Comparison of ENCODE assay signal across 8 mouse cellular contexts in the genomic region with DNA sequence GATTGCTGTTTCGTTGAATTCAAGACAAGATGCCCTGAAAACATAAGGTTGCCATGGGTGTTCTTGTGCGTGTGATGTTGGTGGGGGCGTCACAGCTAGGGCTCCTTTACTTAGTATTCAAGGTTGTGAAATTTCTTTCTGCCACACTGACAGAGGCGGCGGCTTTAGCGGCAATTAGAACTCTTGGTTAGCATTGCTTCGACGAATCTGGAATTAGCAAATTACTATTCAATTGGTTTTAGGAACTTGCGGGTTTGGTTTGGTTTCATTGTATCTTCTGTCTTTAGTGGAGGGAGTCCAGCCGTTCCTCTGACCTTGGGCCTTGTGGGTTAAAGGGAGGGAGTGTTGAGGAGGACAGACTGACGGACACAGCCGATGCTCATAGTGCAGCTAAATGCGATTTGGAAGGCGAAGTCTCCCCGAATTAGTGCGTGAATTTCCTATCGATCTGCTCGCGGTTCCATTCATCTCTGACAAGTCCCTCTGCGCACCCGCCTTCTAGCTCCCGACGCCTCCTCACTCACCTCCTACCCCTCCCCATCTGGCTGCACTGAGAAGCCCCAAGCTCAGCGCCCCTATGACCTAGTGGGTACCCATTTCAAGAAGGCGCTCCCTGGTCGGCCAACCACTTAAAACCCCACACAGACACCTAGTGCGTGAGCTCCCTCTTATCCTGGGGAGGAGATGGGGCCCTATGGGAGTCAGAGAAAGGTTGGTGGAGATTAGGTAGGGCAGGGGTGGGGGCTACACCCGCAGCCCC. TPM values are rescaled to one million over a fixed set of nuclear protein-coding genes. Genes with fewer than 3 reads are reported as not detected.
DNase-seq lines count a peak whose midpoint lies in the region; ATAC-seq and TF ChIP-seq lines count a peak whose summit lies in the region.

A gene (plus strand): TSS at position 660 of the 760 bp plus-strand sequence.

- no peak for TF ChIP-seq POLR2A in heart, adult 2 months (IDR thresholded peaks at IDR 0.05; ENCODE audit: insufficient read depth, low read depth, low read length)

- no peaks in the 10 kb centered on the region for H3K4me1 ChIP-seq in heart, adult 2 months (ENCODE audit: control insufficient read depth, insufficient read depth, low read length)
- no peaks in the 10 kb centered on the region for H3K4me1 ChIP-seq in heart, embryonic 16.5 days (ENCODE audit: control insufficient read depth, insufficient read depth, low read length)

- no peak for TF ChIP-seq CTCF in heart, adult 2 months (IDR thresholded peaks at IDR 0.05)

- H3K27me3 ChIP-seq in heart, adult 2 months (ENCODE audit: control insufficient read depth, insufficient read depth, low read length) = peaks cover 15% of the 10 kb centered on the region
- peaks cover 93% of the 10 kb centered on the region for H3K27me3 ChIP-seq in heart, embryonic 16.5 days (ENCODE audit: control insufficient read depth, insufficient read depth, low read length)

- TF ChIP-seq EP300 in heart, adult 2 months (IDR thresholded peaks at IDR 0.05; ENCODE audit: insufficient read depth, low read depth, low read length) = no peak

- no peaks in the 10 kb centered on the region for H3K36me3 ChIP-seq in heart, adult 2 months (ENCODE audit: control insufficient read depth, insufficient read depth, low read length)
- H3K36me3 ChIP-seq in heart, embryonic 16.5 days (ENCODE audit: control insufficient read depth, insufficient read depth) = no peaks in the 10 kb centered on the region
- no peaks in the 10 kb centered on the region for H3K36me3 ChIP-seq in macrophage (ENCODE audit: inconsistent target)

- H3K79me2 ChIP-seq in heart, adult 2 months (replicated peaks; ENCODE audit: control insufficient read depth, insufficient read depth, low read length) = no peaks in the 10 kb centered on the region
- peaks cover 14% of the 10 kb centered on the region; the same call in 1 of the 2 replicates for H3K79me2 ChIP-seq in macrophage (ENCODE audit: inconsistent target)

- 13% methylated on average over 28 of the region's 28 CpGs for WGBS in heart, adult 2 months
- 7% methylated on average over 28 of the region's 28 CpGs for WGBS in heart, embryonic 16.5 days
- WGBS in macrophage (ENCODE audit: missing documents) = 31% methylated on average over 28 of the region's 28 CpGs

- 0 out of 2 replicates have a peak, but pooled peaks have one; percentile 14 for ATAC-seq in heart, embryonic 16.5 days (replicated peaks; ENCODE audit: extremely low read depth, insufficient read depth, low FRiP score)

- no peak for DNase-seq in heart, adult 2 months
- no peak for DNase-seq in heart, postnatal 25 days (ENCODE audit: low spot score)
- peak; percentile 44 for DNase-seq in ZHBTc4 (ENCODE audit: low read depth, low spot score)
- no peak for DNase-seq in frontal cortex, postnatal 25 days (ENCODE audit: low spot score in 2 of 2)
- no peak for DNase-seq in urinary bladder, adult 2 months (ENCODE audit: low spot score)
- DNase-seq in cerebellum, adult 18-20 months = no peak

- peak within 1 kb of the TSS; percentile 51 for H3K4me3 ChIP-seq in heart, adult 2 months
- peak within 1 kb of the TSS; percentile 50 for H3K4me3 ChIP-seq in heart, embryonic 16.5 days (ENCODE audit: low read length)
- peak within 1 kb of the TSS; percentile 81 for H3K4me3 ChIP-seq in macrophage (ENCODE audit: inconsistent target)

- intact Hi-C loops in heart, adult 2 months (cut with DNase I) = no loop called here
- intact Hi-C loops in heart, postnatal 25 days (cut with DNase I) = loop anchor here (5.0 kb wide), 1 partner anchor 35 kb away; a partner anchor contains a TSS

- no peaks in the 10 kb centered on the region for H3K9me3 ChIP-seq in heart, embryonic 16.5 days (replicated peaks; ENCODE audit: control insufficient read depth, low read length)

- peak within 1 kb of the TSS; percentile 49 for H3K9ac ChIP-seq in heart, adult 2 months (ENCODE audit: low read depth, low read length)
- H3K9ac ChIP-seq in heart, embryonic 16.5 days (ENCODE audit: low read length) = peak within 1 kb of the TSS; percentile 65

- peak within 1 kb of the TSS; percentile 74 for H3K27ac ChIP-seq in heart, adult 2 months
- H3K27ac ChIP-seq in heart, embryonic 16.5 days (ENCODE audit: low read length) = peak within 1 kb of the TSS; percentile 41
- H3K27ac ChIP-seq in macrophage = peak within 1 kb of the TSS; percentile 69

- peak within 1 kb of the TSS; percentile 54 for H3K4me2 ChIP-seq in heart, embryonic 16.5 days (ENCODE audit: low read depth, low read length)

RNA-seq across cellular contexts. Expression of the gene that starts here (rescaled TPM):
- under 1 TPM; 0.63 to 0.75 TPM for total RNA-seq in heart, adult 2 months (2021)
- 1.00 and 1.1 TPM in 2 replicates for polyA plus RNA-seq in heart, adult 2 months (2012; rRNA removed)
- under 1 TPM; 0.57 to 0.59 TPM for total RNA-seq in heart, postnatal 25 days (2021)
- 0.28 and 0.32 TPM in 2 replicates for polyA plus RNA-seq in heart, embryonic 16.5 days (2015; fragmentation: Nextera tagmentation; extraction: Ambion mirVana)
- 10 to 100 TPM in 12 of 26 experiments, 1 to 10 TPM in 14; 3.7 to 24.5 (median 9.3) TPM for total RNA-seq in macrophage (2018; cell fraction: chromatin; rRNA removed)
- total RNA-seq in macrophage (2018; cell fraction: cytosol; rRNA removed) = 1 to 10 TPM; 1.5 to 5.3 (median 3.4) TPM
- 10 to 100 TPM in 16 of 26 experiments, 1 to 10 TPM in 10; 6.3 to 26.9 (median 10.9) TPM for total RNA-seq in macrophage (2018; cell fraction: nucleus; rRNA removed)
- polyA plus RNA-seq in macrophage (2018) = 3.3 to 7.4 TPM (median 4.1 TPM) in 3 replicates
- 6.8 and 7.6 TPM in 2 replicates for polyA plus RNA-seq in urinary bladder, adult 2 months (2012; rRNA removed)

Comparison
In these comparisons a context has a peak if more than half of its experiments do, and no peak if none do; other contexts are left out.
1. Peak in ATAC-seq, H3K4me3 ChIP-seq, H3K27ac ChIP-seq, H3K9ac ChIP-seq and H3K4me2 ChIP-seq in heart, embryonic 16.5 days; RNA of the gene not detected or under 1 TPM.